Mouse (Mus musculus) MEL (cell line): ENCODE results near the gene Gm49027.

Source experiments
- CHD2 ChIP-seq: IDR thresholded peaks from 2 replicates; pipeline ENCODE4 v1.6.1; 2011; ENCODE audit warnings: low read length, improper control_type of control experiment
- CTCF ChIP-seq, 3 experiments: IDR thresholded peaks in 2 of 3; conservative IDR thresholded peaks in 1 of 3; 2 replicates each; pipeline ENCODE4 v1.5.1; 2011 to 2012; ENCODE audit warnings: low read length in 3 of 3, low read depth in 2 of 3, mild to moderate bottlenecking in 2 of 3, improper control_type of control experiment in 1 of 3, inconsistent platforms in 1 of 3, mixed read lengths in 1 of 3, moderate library complexity in 1 of 3; ENCODE audit not compliant: control insufficient read depth in 1 of 3, insufficient read depth in 1 of 3, poor library complexity in 1 of 3, severe bottlenecking in 1 of 3
- EP300 ChIP-seq, 2 experiments: IDR thresholded peaks; 2 replicates each; pipeline ENCODE4 v1.6.1; 2011; ENCODE audit warnings: improper control_type of control experiment in 2 of 2, low read length in 2 of 2, low read depth in 1 of 2, mild to moderate bottlenecking in 1 of 2
- MAX ChIP-seq: IDR thresholded peaks from 2 replicates; pipeline ENCODE4 v1.6.1; 2011; ENCODE audit warnings: low read length, improper control_type of control experiment
- MYB ChIP-seq: IDR thresholded peaks from 2 replicates; pipeline ENCODE4 v1.6.1; 2011; ENCODE audit warnings: mild to moderate bottlenecking, low read depth, low read length, improper control_type of control experiment
- NRF1 ChIP-seq: IDR thresholded peaks from 2 replicates; pipeline ENCODE4 v1.6.1; 2014; ENCODE audit warnings: low read depth, mild to moderate bottlenecking, inconsistent platforms, low read length, improper control_type of control experiment, moderate library complexity; ENCODE audit not compliant: poor library complexity, insufficient read depth, severe bottlenecking
- POLR2A ChIP-seq, 2 experiments: IDR thresholded peaks; 2 replicates each; pipeline ENCODE4 v1.6.1; 2011 to 2012; ENCODE audit warnings: low read length in 2 of 2, mild to moderate bottlenecking in 2 of 2, control low read depth in 1 of 2, improper control_type of control experiment in 1 of 2, low read depth in 1 of 2, moderate library complexity in 1 of 2; ENCODE audit not compliant: control insufficient read depth in 1 of 2, insufficient read depth in 1 of 2, poor library complexity in 1 of 2
- POLR2AphosphoS2 ChIP-seq: IDR thresholded peaks from 2 replicates; pipeline ENCODE4 v1.6.1; 2011; ENCODE audit warnings: low read length, improper control_type of control experiment
- RAD21 ChIP-seq: IDR thresholded peaks from 2 replicates; pipeline ENCODE4 v1.6.1; 2011; ENCODE audit warnings: mild to moderate bottlenecking, low read depth, low read length, improper control_type of control experiment
- RCOR1 ChIP-seq: IDR thresholded peaks from 2 replicates; pipeline ENCODE4 v1.6.1; 2012; ENCODE audit warnings: low read depth, mild to moderate bottlenecking, inconsistent platforms, low read length, improper control_type of control experiment
- SIN3A ChIP-seq: IDR thresholded peaks from 2 replicates; pipeline ENCODE4 v1.6.1; 2012; ENCODE audit warnings: low read length, improper control_type of control experiment, inconsistent platforms
- TCF12 ChIP-seq: IDR thresholded peaks from 2 replicates; pipeline ENCODE4 v1.6.1; 2014; ENCODE audit warnings: low read depth, mild to moderate bottlenecking, inconsistent platforms, low read length, improper control_type of control experiment, moderate library complexity
- UBTF ChIP-seq: IDR thresholded peaks from 2 replicates; pipeline ENCODE4 v1.6.1; 2012; ENCODE audit warnings: low read depth, mild to moderate bottlenecking, inconsistent platforms, low read length, improper control_type of control experiment, moderate library complexity, borderline replicate concordance; ENCODE audit not compliant: insufficient read depth

- no peak for TF ChIP-seq RCOR1
- no peak for TF ChIP-seq CHD2
- TF ChIP-seq TCF12: no peak
- no peak for TF ChIP-seq POLR2A (IDR thresholded peaks at IDR 0.05; ENCODE audit: control insufficient read depth in 1 of 2, insufficient read depth in 1 of 2, low read depth in 1 of 2, low read length in 2 of 2, poor library complexity in 1 of 2)
- TF ChIP-seq SIN3A: no peak
- no peak for TF ChIP-seq UBTF
- TF ChIP-seq CTCF (IDR thresholded peaks at IDR 0.05 in 2 of 3, conservative IDR thresholded peaks at IDR 0.05 in 1 of 3; ENCODE audit: control insufficient read depth in 1 of 3, insufficient read depth in 1 of 3, low read depth in 2 of 3, low read length in 3 of 3, poor library complexity in 1 of 3, severe bottlenecking in 1 of 3): no peak
- TF ChIP-seq MAX: no peak
- no peak for TF ChIP-seq EP300 (IDR thresholded peaks at IDR 0.05; ENCODE audit: low read depth in 1 of 2, low read length in 2 of 2)
- no peak for TF ChIP-seq MYB
- no peak for TF ChIP-seq NRF1
- no peak for TF ChIP-seq RAD21
- TF ChIP-seq POLR2AphosphoS2: no peak
These were observed 15.1 kb downstream of the Gm49027 start, which contains the start of gene B3gnt4 for GRCm38 (mm10) chr5:123510160-123510559.
